Mouse (Mus musculus) bone marrow, adult 2 months (tissue): ENCODE results near the gene Ankrd9.

Experiments
- CTCF ChIP-seq: fragments of 200-500 bp; IDR thresholded peaks from 2 replicates; pipeline ENCODE4 v1.5.1; 2011; ENCODE audit warnings: low read length, control low read depth; ENCODE audit not compliant: control insufficient read depth, insufficient read depth
- POLR2A ChIP-seq: fragments of 200-500 bp; IDR thresholded peaks from 2 replicates; pipeline ENCODE4 v1.6.1; 2011; ENCODE audit warnings: low read depth, mild to moderate bottlenecking, control low read depth, low read length, borderline replicate concordance; ENCODE audit not compliant: control insufficient read depth

DNA sequence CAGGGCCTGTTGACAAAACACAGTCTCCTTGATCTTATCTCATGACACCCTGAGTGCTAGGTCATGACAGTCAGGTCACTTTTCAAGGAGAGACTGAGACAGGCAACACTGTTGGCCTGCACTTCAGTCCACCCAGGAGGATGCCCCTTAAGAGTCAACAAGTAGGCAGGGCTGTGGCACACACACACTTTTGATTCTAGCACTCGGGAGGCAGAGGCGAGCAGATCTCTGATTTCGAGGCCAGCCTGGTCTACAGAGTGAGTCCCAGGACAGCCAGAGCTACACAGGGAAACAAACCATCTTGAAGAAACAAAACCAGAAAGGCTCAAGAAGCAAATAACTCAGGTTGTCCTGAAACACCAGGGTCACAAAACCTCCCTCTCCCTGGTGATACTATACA lies 10.6 kb upstream of the Ankrd9 start:
- TF ChIP-seq CTCF (no peak), POLR2A (no peak)
